Mouse (Mus musculus): Measurements from ENCODE around the gene Crat. TPM values are rescaled to one million over a fixed set of nuclear protein-coding genes. Genes with fewer than 3 reads are reported as not detected.

Gene Crat
- polyA plus RNA-seq (2016; fragmentation: Nextera tagmentation; extraction: Ambion mirVana), result 22.5 and 23.0 TPM in 2 replicates

GRCm38 (mm10) chr2:30415157-30415935 is at the start of gene Crat:
TSS of gene Crat (minus strand) at chr2:30415813.
- Histone ChIP-seq H3K9me3 (no peaks in the 10 kb centered on the region), H3K27me3 (no peaks in the 10 kb centered on the region), H3K9ac (peak within 1 kb of the TSS; percentile 88), H3K4me3 (replicated peaks) (peak within 1 kb of the TSS; percentile 85), H3K4me1 (peaks cover 41% of the 10 kb centered on the region), H3K36me3 (replicated peaks) (0 out of 2 replicates have a peak, but pooled peaks cover 4% of the 10 kb centered on the region), H3K27ac (peak within 1 kb of the TSS; percentile 98), H3K4me2 (peak within 1 kb of the TSS; percentile 59)
- ATAC-seq (ENCODE audit: low FRiP score), result peak; percentile 91
- under 1% methylated on average over 58 of the region's 58 CpGs for WGBS

DNA sequence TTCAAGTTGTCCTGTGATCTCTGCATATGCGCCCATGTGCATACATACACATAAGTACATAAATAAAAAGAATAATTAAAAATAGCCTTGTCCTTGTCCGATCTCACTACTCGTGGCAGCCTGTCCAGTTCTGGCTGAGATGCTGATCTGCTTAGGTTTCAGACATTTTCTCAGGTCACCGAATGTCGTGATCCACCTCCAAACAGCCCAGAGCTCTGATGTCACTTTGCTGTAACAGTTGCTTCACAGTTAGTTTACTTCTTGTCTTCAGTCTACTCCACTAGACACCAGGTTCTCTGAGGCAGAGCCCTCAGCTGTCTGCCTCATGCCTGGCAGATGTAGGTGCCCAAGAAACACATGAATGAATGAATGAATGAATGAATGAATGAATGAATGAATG is 48.8 kb upstream of the Crat start:
- H3K27ac ChIP-seq, result no peak overlapping the region
- H3K4me1 ChIP-seq, result peaks cover 23% of the 10 kb centered on the region
- H3K27me3 ChIP-seq, result peaks cover 13% of the 10 kb centered on the region
- no peak overlapping the region for H3K9ac ChIP-seq
- H3K36me3 ChIP-seq (replicated peaks), result no peaks in the 10 kb centered on the region
- peak overlapping the region; percentile 47 for H3K4me2 ChIP-seq
- ATAC-seq (ENCODE audit: low FRiP score), result no peak
- no peak overlapping the region for H3K4me3 ChIP-seq (replicated peaks)
- 72% methylated on average over 5 of the region's 5 CpGs for WGBS
- no peaks in the 10 kb centered on the region for H3K9me3 ChIP-seq

DNA sequence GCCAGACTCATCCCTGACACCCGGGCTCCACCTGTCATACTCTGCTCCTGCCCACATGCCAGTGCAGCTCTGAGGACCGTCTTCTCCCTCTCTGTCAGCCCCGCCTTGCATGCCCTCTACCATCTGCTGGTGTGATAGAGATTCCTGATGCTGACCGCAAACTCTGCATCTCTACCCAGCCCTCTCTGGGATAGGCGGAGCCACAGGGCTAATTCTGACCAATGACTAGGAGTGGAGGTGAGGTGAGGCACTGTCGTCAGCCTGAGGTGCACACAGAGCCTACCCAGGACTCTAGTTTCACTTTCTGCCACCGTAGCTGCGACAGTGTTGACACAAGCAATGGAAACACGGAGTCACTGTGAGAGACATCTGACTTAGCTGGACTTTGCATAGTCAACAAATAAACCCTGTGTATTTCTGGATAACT is 48.3 kb upstream of the Crat start:
- H3K9me3 ChIP-seq, result no peaks in the 10 kb centered on the region
- peaks cover 10% of the 10 kb centered on the region for H3K27me3 ChIP-seq
- H3K4me2 ChIP-seq, result peak overlapping the region; percentile 47
- peak overlapping the region; percentile 30; the same call in 1 of the 2 replicates for H3K9ac ChIP-seq
- H3K36me3 ChIP-seq (replicated peaks), result no peaks in the 10 kb centered on the region
- 4% methylated on average over 9 of the region's 9 CpGs for WGBS
- 0 out of 2 replicates have a peak overlapping the region, but pooled peaks have one; percentile 54 for H3K27ac ChIP-seq
- peaks cover 18% of the 10 kb centered on the region for H3K4me1 ChIP-seq
- peak; percentile 69; the same call in 1 of the 2 replicates for ATAC-seq (ENCODE audit: low FRiP score)
- peak overlapping the region; percentile 20 for H3K4me3 ChIP-seq (replicated peaks)

DNA sequence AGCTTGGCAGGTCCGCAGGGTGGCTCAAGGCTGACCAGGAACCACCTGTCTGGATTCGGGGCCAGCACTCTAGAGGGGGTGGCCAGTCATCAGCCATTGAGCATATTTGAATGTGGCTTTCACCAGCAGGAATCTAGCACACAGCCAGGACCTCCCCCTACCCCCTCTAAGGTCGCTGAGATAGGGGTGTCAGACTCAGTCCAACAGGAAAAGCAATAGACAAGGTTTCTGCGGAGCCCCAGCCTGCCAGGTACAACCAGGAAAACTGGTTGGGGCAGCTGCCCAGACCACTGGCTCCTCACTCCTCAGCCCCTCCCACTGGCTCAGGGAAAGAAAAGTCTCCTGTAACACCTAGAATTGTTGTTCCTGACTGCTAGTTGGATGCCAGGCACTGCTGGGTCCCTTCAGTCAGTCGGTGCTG is 47.7 kb upstream of the Crat start:
- H3K27ac ChIP-seq, result 0 out of 2 replicates have a peak overlapping the region, but pooled peaks have one; percentile 54
- H3K27me3 ChIP-seq, result peaks cover 5% of the 10 kb centered on the region
- 0 out of 2 replicates have a peak overlapping the region, but pooled peaks have one; percentile 30 for H3K9ac ChIP-seq
- no peaks in the 10 kb centered on the region for H3K36me3 ChIP-seq (replicated peaks)
- ATAC-seq (ENCODE audit: low FRiP score), result no peak
- peaks cover 13% of the 10 kb centered on the region for H3K4me1 ChIP-seq
- no peaks in the 10 kb centered on the region for H3K9me3 ChIP-seq
- H3K4me3 ChIP-seq (replicated peaks), result peak overlapping the region; percentile 20; the same call in 1 of the 2 replicates
- 35% methylated on average over 5 of the region's 5 CpGs for WGBS
- peak overlapping the region; percentile 47 for H3K4me2 ChIP-seq

GRCm38 (mm10) chr2:30459241-30459640 is 43.6 kb upstream of the Crat start:
- Histone ChIP-seq H3K27me3 (no peaks in the 10 kb centered on the region), H3K4me2 (no peak overlapping the region), H3K9ac (no peak overlapping the region), H3K4me1 (peaks cover 12% of the 10 kb centered on the region), H3K9me3 (no peaks in the 10 kb centered on the region), H3K36me3 (replicated peaks) (no peaks in the 10 kb centered on the region), H3K27ac (no peak overlapping the region), H3K4me3 (replicated peaks) (no peak overlapping the region)
- no peak for ATAC-seq (ENCODE audit: low FRiP score)
- WGBS, result 88% methylated on average over 6 of the region's 6 CpGs

DNA sequence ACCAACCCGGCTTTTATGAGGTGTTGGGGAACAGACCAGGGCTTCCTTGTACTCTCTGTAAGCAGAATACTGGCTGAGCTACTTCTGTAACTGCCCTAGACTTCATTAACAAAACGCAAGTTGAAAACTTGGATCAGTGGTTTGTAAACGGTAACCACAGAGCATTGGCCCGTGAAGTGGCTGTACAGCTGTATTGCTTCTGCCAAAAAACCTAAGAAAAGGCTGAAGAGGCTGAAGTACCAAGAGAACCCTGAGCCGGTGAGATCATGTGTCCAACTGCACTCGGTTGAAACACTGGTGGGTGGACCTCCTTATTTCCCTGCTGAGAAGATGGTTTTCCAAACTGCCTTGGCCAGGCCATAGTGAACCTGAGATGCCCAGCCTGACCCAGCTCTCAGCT is 42.7 kb upstream of the Crat start:
- H3K9me3 ChIP-seq, result no peaks in the 10 kb centered on the region
- 91% methylated on average over 6 of the region's 6 CpGs for WGBS
- no peak for ATAC-seq (ENCODE audit: low FRiP score)
- H3K27ac ChIP-seq, result no peak overlapping the region
- no peak overlapping the region for H3K4me2 ChIP-seq
- H3K9ac ChIP-seq, result no peak overlapping the region
- H3K36me3 ChIP-seq (replicated peaks), result no peaks in the 10 kb centered on the region
- peaks cover 3% of the 10 kb centered on the region for H3K4me1 ChIP-seq
- H3K4me3 ChIP-seq (replicated peaks), result no peak overlapping the region
- H3K27me3 ChIP-seq, result no peaks in the 10 kb centered on the region

GRCm38 (mm10) chr2:30456104-30456980 is 40.7 kb upstream of the Crat start:
- no peak overlapping the region for H3K9ac ChIP-seq
- H3K36me3 ChIP-seq (replicated peaks), result no peaks in the 10 kb centered on the region
- H3K27ac ChIP-seq, result no peak overlapping the region
- H3K9me3 ChIP-seq, result no peaks in the 10 kb centered on the region
- H3K27me3 ChIP-seq, result no peaks in the 10 kb centered on the region
- H3K4me1 ChIP-seq, result no peaks in the 10 kb centered on the region
- ATAC-seq (ENCODE audit: low FRiP score), result no peak
- 81% methylated on average over 13 of the region's 13 CpGs for WGBS
- H3K4me3 ChIP-seq (replicated peaks), result no peak overlapping the region
- H3K4me2 ChIP-seq, result no peak overlapping the region

- 0 out of 2 replicates have a peak, but pooled peaks cover 5% of the 10 kb centered on the region for H3K9me3 ChIP-seq
Measured at GRCm38 (mm10) chr2:30454587-30454986, 39.0 kb upstream of the Crat start.

GRCm38 (mm10) chr2:30453570-30453969 is 38.0 kb upstream of the Crat start:
- no peak overlapping the region for H3K9ac ChIP-seq
- no peak overlapping the region for H3K4me2 ChIP-seq
- H3K36me3 ChIP-seq (replicated peaks), result peaks cover 19% of the 10 kb centered on the region
- ATAC-seq (ENCODE audit: low FRiP score), result no peak
- H3K4me3 ChIP-seq (replicated peaks), result no peak overlapping the region
- no peaks in the 10 kb centered on the region for H3K4me1 ChIP-seq
- no peaks in the 10 kb centered on the region for H3K27me3 ChIP-seq
- H3K27ac ChIP-seq, result no peak overlapping the region
- H3K9me3 ChIP-seq, result 0 out of 2 replicates have a peak, but pooled peaks cover 5% of the 10 kb centered on the region
- 85% methylated on average over 3 of the region's 3 CpGs for WGBS

More at GRCm38 (mm10) chr2:30454587-30454986, 39.0 kb upstream of the Crat start:
- Histone ChIP-seq H3K4me2 (no peak overlapping the region), H3K27ac (no peak overlapping the region), H3K9ac (no peak overlapping the region), H3K4me1 (no peaks in the 10 kb centered on the region), H3K36me3 (replicated peaks) (peaks cover 12% of the 10 kb centered on the region), H3K27me3 (no peaks in the 10 kb centered on the region), H3K4me3 (replicated peaks) (no peak overlapping the region)
- no peak for ATAC-seq (ENCODE audit: low FRiP score)
- 92% methylated on average over 5 of the region's 5 CpGs for WGBS

- no peaks in the 10 kb centered on the region for H3K27me3 ChIP-seq
- no peak overlapping the region for H3K9ac ChIP-seq
- no peak overlapping the region for H3K27ac ChIP-seq
- H3K4me3 ChIP-seq (replicated peaks), result no peak overlapping the region
- H3K4me1 ChIP-seq, result no peaks in the 10 kb centered on the region
- no peak overlapping the region for H3K4me2 ChIP-seq
- ATAC-seq (ENCODE audit: low FRiP score), result no peak
- WGBS, result 89% methylated on average over 3 of the region's 3 CpGs
- H3K36me3 ChIP-seq (replicated peaks), result peaks cover 28% of the 10 kb centered on the region
- H3K9me3 ChIP-seq, result 0 out of 2 replicates have a peak, but pooled peaks cover 5% of the 10 kb centered on the region
Measured at GRCm38 (mm10) chr2:30451525-30451924, 35.9 kb upstream of the Crat start.

DNA sequence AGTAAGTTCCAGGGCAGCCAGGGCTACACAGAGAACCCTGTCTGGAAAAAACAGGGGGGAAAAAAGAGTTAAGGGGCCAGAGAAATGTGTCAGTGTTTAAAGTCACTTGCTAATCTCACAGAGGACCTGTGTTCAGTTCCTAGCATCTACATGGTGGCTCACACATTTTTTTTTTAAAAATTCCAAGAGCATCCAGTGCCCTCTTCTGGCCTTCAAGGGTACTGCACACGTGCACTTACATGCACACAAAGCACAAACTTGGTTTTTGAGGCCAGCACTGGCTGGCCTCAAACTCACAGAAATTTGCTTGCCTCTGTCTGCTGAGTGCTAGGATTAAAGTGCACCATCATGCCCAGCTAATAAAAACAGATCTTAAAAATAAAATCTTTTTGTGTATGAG is 34.9 kb upstream of the Crat start:
- Histone ChIP-seq H3K36me3 (replicated peaks) (peaks cover 38% of the 10 kb centered on the region), H3K4me3 (replicated peaks) (no peak overlapping the region)
- 51% methylated on average over 1 of the region's 1 CpGs for WGBS

DNA sequence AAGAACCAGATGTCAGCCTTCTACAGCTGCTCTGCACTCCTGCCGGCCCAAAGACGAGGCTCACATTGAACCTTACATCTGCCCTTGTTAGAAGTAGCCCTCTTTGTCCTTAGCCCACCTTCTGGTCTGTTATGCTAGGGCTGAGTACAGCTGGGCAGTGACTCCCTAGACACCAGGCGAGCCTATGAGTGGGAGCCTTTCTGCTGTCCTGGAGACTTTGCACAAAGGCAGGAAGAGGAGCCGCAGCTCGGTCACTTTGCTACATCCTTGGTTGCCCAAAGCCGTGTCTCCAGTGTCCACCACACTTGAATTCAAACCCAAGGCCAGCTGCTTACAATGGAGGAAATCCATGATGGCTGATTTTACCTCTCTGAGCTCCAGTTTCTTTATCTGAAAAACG is 32.8 kb upstream of the Crat start:
- WGBS, result 94% methylated on average over 7 of the region's 7 CpGs
- Histone ChIP-seq H3K27me3 (no peaks in the 10 kb centered on the region), H3K4me2 (no peak overlapping the region), H3K27ac (no peak overlapping the region), H3K9me3 (0 out of 2 replicates have a peak, but pooled peaks cover 5% of the 10 kb centered on the region), H3K36me3 (replicated peaks) (peaks cover 55% of the 10 kb centered on the region), H3K4me3 (replicated peaks) (no peak overlapping the region), H3K4me1 (peaks cover 12% of the 10 kb centered on the region), H3K9ac (no peak overlapping the region)
- ATAC-seq (ENCODE audit: low FRiP score), result no peak

More for the DNA sequence above, 34.9 kb upstream of the Crat start:
- Histone ChIP-seq H3K27me3 (no peaks in the 10 kb centered on the region), H3K27ac (no peak overlapping the region), H3K4me2 (no peak overlapping the region), H3K9ac (no peak overlapping the region), H3K9me3 (0 out of 2 replicates have a peak, but pooled peaks cover 5% of the 10 kb centered on the region), H3K4me1 (peaks cover 3% of the 10 kb centered on the region; the same call in 1 of the 2 replicates)
- ATAC-seq (ENCODE audit: low FRiP score), result no peak
